Mouse (Mus musculus) G1E (cell line): ENCODE measurements around the gene Mdm4.

Experiments used
- CTCF ChIP-seq: IDR thresholded peaks from 2 replicates; pipeline ENCODE4 v1.5.1; 2012; ENCODE audit warnings: low read depth, low read length, inconsistent platforms, mixed read lengths
- GATA1 ChIP-seq: IDR thresholded peaks from 2 replicates; pipeline ENCODE4 v1.6.1; 2012; ENCODE audit warnings: borderline replicate concordance, low read length, inconsistent platforms, mixed read lengths
- GATA2 ChIP-seq: IDR thresholded peaks from 2 replicates; pipeline ENCODE4 v1.6.1; 2012; ENCODE audit warnings: low read depth, low read length, inconsistent platforms, borderline replicate concordance
- POLR2AphosphoS5 ChIP-seq: IDR thresholded peaks from 2 replicates; pipeline ENCODE4 v1.6.1; 2012; ENCODE audit warnings: low read depth, low read length, inconsistent platforms; ENCODE audit not compliant: insufficient replicate concordance

DNA sequence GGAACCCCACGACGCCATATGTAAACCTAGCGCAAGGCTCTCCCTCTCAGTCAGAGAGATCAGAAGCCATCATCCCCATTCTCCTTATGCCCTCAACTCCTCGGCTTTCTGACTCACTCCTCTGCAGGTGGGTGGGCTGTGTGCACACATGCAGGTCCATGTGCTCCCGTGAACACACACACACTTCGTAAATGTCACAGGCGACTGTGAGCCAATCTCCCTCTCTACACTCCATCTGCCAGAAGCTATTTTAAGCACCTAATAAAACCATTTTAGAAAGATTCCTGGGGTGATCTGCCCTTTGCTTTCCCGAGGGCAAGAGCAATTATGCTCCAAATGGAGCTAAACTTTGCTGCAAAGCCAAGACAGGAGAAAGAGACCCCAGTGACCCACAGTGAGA, 84.5 kb downstream of the Mdm4 start:
- TF ChIP-seq CTCF (no peak), GATA1 (no peak), GATA2 (no peak), POLR2AphosphoS5 (no peak)
